Mouse (Mus musculus) heart, adult 9 months (tissue): Measurements from ENCODE around the gene Tas2r123.

Source experiments
- DNase-seq, 2 experiments: peaks; one replicate each; pipeline ENCODE4 v3.0.0; 2022; ENCODE audit warnings: low spot score in 2 of 2

Gene Tas2r123

GRCm38 (mm10) chr6:132846842-132847241, at the start of gene Tas2r123:
TSS of gene Tas2r123 (plus strand) at chr6:132847142.
- DNase-seq: no peak

GRCm38 (mm10) chr6:132802518-132802917, 44.4 kb upstream of the Tas2r123 start, which contains the start of gene Tas2r117:
TSS of gene Tas2r117 (plus strand) at chr6:132802818.
- no peak for DNase-seq

- DNase-seq: no peak
Observed at GRCm38 (mm10) chr6:132855138-132855537, 8.2 kb downstream of the Tas2r123 start, which contains the start of gene Tas2r116. TSS of gene Tas2r116 (plus strand) at chr6:132855438.

- no peak for DNase-seq
Observed at GRCm38 (mm10) chr6:132867708-132868107, 20.8 kb downstream of the Tas2r123 start, which contains the start of gene Tas2r110. TSS of gene Tas2r110 (plus strand) at chr6:132868008.

GRCm38 (mm10) chr6:132892711-132893110, 45.8 kb downstream of the Tas2r123 start, which contains the start of gene Tas2r113:
TSS of gene Tas2r113 (plus strand) at chr6:132893011.
- no peak for DNase-seq
